Mouse (Mus musculus): ENCODE data around the gene Adat2.

DNA sequence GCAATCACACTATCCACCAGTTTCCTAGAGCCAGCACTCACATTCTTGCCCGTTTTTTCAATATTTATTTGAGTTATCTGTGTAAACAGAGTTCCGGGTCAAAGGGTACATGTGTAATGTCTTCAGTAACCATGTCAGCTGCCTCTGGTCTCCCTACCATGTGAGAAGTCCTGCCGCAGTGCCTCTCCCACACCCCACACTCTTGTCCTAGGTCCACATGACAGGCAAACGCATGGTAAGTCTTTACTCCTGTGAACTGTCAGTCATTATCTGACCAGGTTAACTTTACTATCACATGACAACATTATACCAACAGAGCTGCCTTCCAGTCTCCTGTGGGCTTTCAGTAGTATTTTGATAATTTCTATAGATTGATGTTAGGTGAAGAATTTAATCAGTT, 24.5 kb upstream of the Adat2 start:
- TF ChIP-seq CTCF (IDR thresholded peaks at IDR 0.05; ENCODE audit: low read depth, low read length) (no peak), POLR2A (IDR thresholded peaks at IDR 0.05; ENCODE audit: insufficient read depth, low read length) (no peak), EP300 (IDR thresholded peaks at IDR 0.05; ENCODE audit: insufficient read depth, low read depth, low read length) (no peak)
